Mouse (Mus musculus): ENCODE measurements at regions not wholly inside any gene's neighbourhood (a gene's known extent, or its start where the extent isn't known, plus 50 kb on each side); places are given as distances from the start of the nearest gene placed in this dataset.
"Not testable (repeated sequence)": the region's sequence is repeated elsewhere in the genome, so short reads cannot be mapped to it uniquely, and the experiment has no call there.

DNA sequence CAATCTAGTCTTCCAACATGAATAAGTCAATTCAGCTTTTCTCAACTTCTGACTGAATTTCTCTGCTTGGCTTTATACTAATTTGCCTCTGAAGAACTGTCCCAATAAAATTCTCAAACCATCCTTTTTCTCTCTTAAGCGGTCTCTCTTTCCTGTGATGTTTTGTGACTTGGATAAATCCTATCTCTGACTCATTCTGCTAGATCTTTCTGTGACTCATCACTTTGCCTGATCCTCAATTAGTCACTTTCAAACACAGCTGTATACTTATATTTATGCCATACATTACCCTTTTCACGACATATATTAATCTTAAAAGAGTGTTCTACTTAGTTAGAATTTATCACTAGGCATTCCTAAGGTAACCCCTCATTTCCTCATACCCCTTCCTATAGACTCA is 1055.4 kb upstream of the Sel1l start:
- no peak for DNase-seq (ENCODE audit: low spot score)
- 75% methylated on average over 2 of the region's 2 CpGs for WGBS
- ATAC-seq (ENCODE audit: low FRiP score, low TSS enrichment): no peak
- Histone ChIP-seq H3K9ac (ENCODE audit: low read length) (no peak overlapping the region), H3K27me3 (ENCODE audit: control insufficient read depth, insufficient read depth, low read length) (no peaks in the 10 kb centered on the region), H3K27ac (replicated peaks) (no peak overlapping the region), H3K4me3 (ENCODE audit: low read depth, low read length) (no peak overlapping the region), H3K36me3 (ENCODE audit: control insufficient read depth, insufficient read depth, low read length) (no peaks in the 10 kb centered on the region), H3K4me2 (replicated peaks; ENCODE audit: low read depth) (no peak overlapping the region), H3K4me1 (replicated peaks; ENCODE audit: control insufficient read depth, insufficient read depth) (no peaks in the 10 kb centered on the region), H3K9me3 (ENCODE audit: control insufficient read depth, low read length) (no peaks in the 10 kb centered on the region)
- TF ChIP-seq EP300 (optimal IDR thresholded peaks at IDR 0.05): no peak
- TF ChIP-seq CTCF (IDR thresholded peaks at IDR 0.05; ENCODE audit: low read depth): no peak

DNA sequence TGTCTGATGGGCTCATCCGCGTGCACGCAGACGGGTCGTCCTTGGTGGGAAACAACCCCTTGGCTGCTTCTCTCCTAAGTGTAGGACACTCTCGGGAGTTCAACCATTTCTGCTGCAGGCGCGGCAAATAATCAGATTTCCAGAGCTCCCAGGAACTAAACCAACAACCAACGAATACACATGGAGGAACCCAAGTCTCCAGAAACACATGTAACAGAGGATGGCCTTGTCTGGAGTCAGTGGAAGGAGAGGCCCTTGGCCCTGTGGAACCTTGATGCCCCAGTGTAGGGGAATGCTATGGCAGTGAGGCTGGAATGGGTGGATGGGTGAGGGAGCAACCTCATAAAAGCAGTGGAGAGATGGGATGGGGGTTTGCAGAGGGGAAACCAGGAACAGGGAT is 1043.4 kb upstream of the Sel1l start:
- Histone ChIP-seq H3K4me2 (replicated peaks; ENCODE audit: low read depth) (no peak overlapping the region), H3K4me1 (replicated peaks; ENCODE audit: control insufficient read depth, insufficient read depth) (no peaks in the 10 kb centered on the region), H3K27ac (replicated peaks) (no peak overlapping the region), H3K9ac (ENCODE audit: low read length) (no peak overlapping the region), H3K36me3 (ENCODE audit: control insufficient read depth, insufficient read depth, low read length) (no peaks in the 10 kb centered on the region), H3K4me3 (ENCODE audit: low read depth, low read length) (no peak overlapping the region), H3K9me3 (ENCODE audit: control insufficient read depth, low read length) (no peaks in the 10 kb centered on the region), H3K27me3 (ENCODE audit: control insufficient read depth, insufficient read depth, low read length) (no peaks in the 10 kb centered on the region)
- no peak for DNase-seq (ENCODE audit: low spot score)
- 87% methylated on average over 4 of the region's 9 CpGs for WGBS
- no peak for TF ChIP-seq EP300 (optimal IDR thresholded peaks at IDR 0.05)
- no peak for TF ChIP-seq CTCF (IDR thresholded peaks at IDR 0.05; ENCODE audit: low read depth)
- ATAC-seq (ENCODE audit: low FRiP score, low TSS enrichment): no peak

DNA sequence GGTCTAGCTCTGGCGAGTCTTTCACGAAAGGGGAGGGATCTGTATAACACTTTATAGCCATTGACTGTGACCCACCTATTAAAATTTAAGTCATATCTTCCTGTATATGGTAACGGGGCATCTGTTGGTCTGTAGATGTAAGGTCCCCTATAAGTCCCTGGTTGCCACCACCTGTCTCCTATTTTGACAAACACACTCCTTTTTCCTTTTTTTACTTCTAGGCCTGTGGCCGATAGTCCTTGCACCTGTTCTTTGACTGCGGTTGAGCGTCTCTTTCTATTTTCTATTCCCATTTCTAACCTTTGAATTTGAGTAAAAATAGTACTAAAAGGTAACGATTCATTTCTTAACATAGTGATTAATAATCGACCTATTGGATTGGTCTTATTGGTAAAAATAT is 1042.7 kb upstream of the Sel1l start:
- not testable (repeated sequence) for ATAC-seq (ENCODE audit: low FRiP score, low TSS enrichment); DNase-seq (ENCODE audit: low spot score); H3K9me3 ChIP-seq (ENCODE audit: control insufficient read depth, low read length); H3K27me3 ChIP-seq (ENCODE audit: control insufficient read depth, insufficient read depth, low read length); H3K36me3 ChIP-seq (ENCODE audit: control insufficient read depth, insufficient read depth, low read length); H3K4me1 ChIP-seq (replicated peaks; ENCODE audit: control insufficient read depth, insufficient read depth); H3K4me2 ChIP-seq (replicated peaks; ENCODE audit: low read depth); H3K4me3 ChIP-seq (ENCODE audit: low read depth, low read length); H3K27ac ChIP-seq (replicated peaks); H3K9ac ChIP-seq (ENCODE audit: low read length)
- no CpG with 5 or more reads among the region's 8 CpGs for WGBS

DNA sequence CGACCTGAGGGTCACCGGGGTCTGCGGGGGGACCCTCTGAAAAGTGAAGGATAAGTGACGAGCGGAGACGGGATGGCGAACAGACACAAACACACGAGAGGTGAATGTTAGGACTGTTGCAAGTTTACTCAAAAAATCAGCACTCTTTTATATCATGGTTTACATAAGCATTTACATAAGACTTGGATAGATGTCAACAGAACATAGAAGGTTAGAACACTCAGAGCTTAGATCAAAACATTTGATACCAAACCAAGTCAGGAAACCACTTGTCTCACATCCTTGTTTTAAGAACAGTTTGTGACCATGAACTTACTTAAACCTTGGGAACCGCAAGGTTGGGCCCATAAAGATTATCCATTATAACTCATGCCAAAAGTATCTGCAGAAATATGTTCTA is 1042.2 kb upstream of the Sel1l start:
- H3K27ac ChIP-seq (replicated peaks); H3K27me3 ChIP-seq (ENCODE audit: control insufficient read depth, insufficient read depth, low read length); ATAC-seq (ENCODE audit: low FRiP score, low TSS enrichment); H3K9me3 ChIP-seq (ENCODE audit: control insufficient read depth, low read length); DNase-seq (ENCODE audit: low spot score); H3K4me3 ChIP-seq (ENCODE audit: low read depth, low read length); H3K4me1 ChIP-seq (replicated peaks; ENCODE audit: control insufficient read depth, insufficient read depth); H3K4me2 ChIP-seq (replicated peaks; ENCODE audit: low read depth); H3K36me3 ChIP-seq (ENCODE audit: control insufficient read depth, insufficient read depth, low read length); H3K9ac ChIP-seq (ENCODE audit: low read length): not testable (repeated sequence)
- WGBS: 92% methylated on average over 3 of the region's 9 CpGs

DNA sequence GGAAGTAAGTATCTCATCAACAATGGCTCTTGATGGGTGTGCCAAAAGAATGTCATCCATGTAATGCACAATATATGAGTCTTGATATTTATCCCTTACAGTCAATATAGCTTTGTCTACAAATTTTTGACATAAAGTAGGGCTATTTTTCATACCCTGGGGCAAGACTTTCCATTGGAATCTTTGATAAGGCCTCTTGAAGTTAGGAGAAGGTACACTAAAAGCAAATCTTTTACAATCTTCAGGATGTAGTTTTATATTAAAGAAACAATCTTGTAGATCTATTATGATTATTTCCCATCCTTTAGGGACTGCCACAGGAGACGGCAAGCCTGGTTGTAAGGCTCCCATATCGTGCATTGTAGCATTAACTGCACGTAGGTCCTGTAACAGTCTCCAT is 1038.8 kb upstream of the Sel1l start:
- TF ChIP-seq CTCF (IDR thresholded peaks at IDR 0.05; ENCODE audit: low read depth) (no peak), EP300 (optimal IDR thresholded peaks at IDR 0.05) (no peak)
- H3K4me1 ChIP-seq (replicated peaks; ENCODE audit: control insufficient read depth, insufficient read depth): no peaks in the 10 kb centered on the region
- DNase-seq (ENCODE audit: low spot score) (no peak), ATAC-seq (ENCODE audit: low FRiP score, low TSS enrichment) (no peak)
- no peak overlapping the region for H3K4me2 ChIP-seq (replicated peaks; ENCODE audit: low read depth)
- H3K9me3 ChIP-seq (ENCODE audit: control insufficient read depth, low read length): no peaks in the 10 kb centered on the region
- H3K4me3 ChIP-seq (ENCODE audit: low read depth, low read length): no peak overlapping the region
- H3K27me3 ChIP-seq (ENCODE audit: control insufficient read depth, insufficient read depth, low read length): no peaks in the 10 kb centered on the region
- no peak overlapping the region for H3K27ac ChIP-seq (replicated peaks)
- 91% methylated on average over 3 of the region's 3 CpGs for WGBS
- H3K9ac ChIP-seq (ENCODE audit: low read length): no peak overlapping the region
- H3K36me3 ChIP-seq (ENCODE audit: control insufficient read depth, insufficient read depth, low read length): no peaks in the 10 kb centered on the region

DNA sequence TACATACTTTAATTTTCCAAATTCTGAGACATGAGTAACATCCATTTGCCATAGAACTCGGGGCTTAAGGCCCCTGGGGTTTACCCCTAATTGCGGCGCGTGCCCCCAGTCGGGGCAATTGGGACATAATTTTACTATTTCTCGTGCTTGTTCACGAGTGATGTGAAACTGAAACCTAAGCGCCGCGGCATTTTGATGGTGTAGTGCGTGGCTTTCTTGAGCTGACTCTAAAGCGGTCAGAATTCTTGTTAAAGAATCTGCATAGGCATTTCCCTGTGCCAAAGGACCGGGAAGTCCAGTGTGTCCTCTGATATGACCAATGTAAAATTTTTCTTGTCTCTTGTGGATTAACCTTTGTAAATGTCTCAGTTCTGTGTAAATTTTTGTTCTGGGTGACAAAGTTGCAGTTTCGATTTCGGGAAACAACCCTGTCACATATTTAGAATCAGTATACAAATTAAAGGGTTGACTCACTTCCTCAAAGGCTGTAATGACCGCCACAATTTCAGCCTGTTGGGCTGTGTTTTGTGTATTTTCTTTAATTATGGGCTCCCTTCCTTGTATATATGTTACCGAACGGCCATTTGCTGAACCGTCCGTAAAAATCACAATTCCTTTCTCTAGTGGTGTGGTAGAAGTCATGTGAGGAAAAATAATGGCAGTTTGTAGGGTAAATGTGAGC is 1037.6 kb upstream of the Sel1l start:
- not testable (repeated sequence) for H3K4me2 ChIP-seq (replicated peaks; ENCODE audit: low read depth); H3K36me3 ChIP-seq (ENCODE audit: control insufficient read depth, insufficient read depth, low read length); H3K4me3 ChIP-seq (ENCODE audit: low read depth, low read length); DNase-seq (ENCODE audit: low spot score); H3K27ac ChIP-seq (replicated peaks); H3K27me3 ChIP-seq (ENCODE audit: control insufficient read depth, insufficient read depth, low read length); H3K9ac ChIP-seq (ENCODE audit: low read length); H3K4me1 ChIP-seq (replicated peaks; ENCODE audit: control insufficient read depth, insufficient read depth); ATAC-seq (ENCODE audit: low FRiP score, low TSS enrichment); H3K9me3 ChIP-seq (ENCODE audit: control insufficient read depth, low read length)
- 92% methylated on average over 20 of the region's 20 CpGs for WGBS

DNA sequence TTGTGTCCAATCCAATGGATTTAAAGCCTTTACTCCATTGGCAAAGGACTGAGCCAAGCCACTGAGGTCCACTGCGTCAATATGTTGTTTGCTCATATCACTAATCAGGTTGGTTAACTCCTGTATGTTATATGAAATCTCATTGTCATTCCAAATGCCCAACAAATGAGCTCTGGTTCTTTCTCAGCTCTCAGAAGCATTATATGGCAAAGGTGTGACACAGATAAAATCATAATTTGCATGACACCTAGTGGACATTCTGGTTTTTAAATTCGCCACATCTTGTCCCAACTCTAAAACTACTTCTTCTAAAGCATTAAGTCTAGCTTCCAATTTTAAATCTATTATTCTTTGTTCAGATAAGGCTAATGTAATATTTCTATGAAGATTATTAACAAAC is 1035.1 kb upstream of the Sel1l start:
- not testable (repeated sequence) for H3K9ac ChIP-seq (ENCODE audit: low read length); H3K27ac ChIP-seq (replicated peaks); H3K9me3 ChIP-seq (ENCODE audit: control insufficient read depth, low read length); H3K27me3 ChIP-seq (ENCODE audit: control insufficient read depth, insufficient read depth, low read length); H3K4me3 ChIP-seq (ENCODE audit: low read depth, low read length); ATAC-seq (ENCODE audit: low FRiP score, low TSS enrichment); H3K36me3 ChIP-seq (ENCODE audit: control insufficient read depth, insufficient read depth, low read length); H3K4me1 ChIP-seq (replicated peaks; ENCODE audit: control insufficient read depth, insufficient read depth); DNase-seq (ENCODE audit: low spot score); H3K4me2 ChIP-seq (replicated peaks; ENCODE audit: low read depth)
- 89% methylated on average over 2 of the region's 2 CpGs for WGBS

DNA sequence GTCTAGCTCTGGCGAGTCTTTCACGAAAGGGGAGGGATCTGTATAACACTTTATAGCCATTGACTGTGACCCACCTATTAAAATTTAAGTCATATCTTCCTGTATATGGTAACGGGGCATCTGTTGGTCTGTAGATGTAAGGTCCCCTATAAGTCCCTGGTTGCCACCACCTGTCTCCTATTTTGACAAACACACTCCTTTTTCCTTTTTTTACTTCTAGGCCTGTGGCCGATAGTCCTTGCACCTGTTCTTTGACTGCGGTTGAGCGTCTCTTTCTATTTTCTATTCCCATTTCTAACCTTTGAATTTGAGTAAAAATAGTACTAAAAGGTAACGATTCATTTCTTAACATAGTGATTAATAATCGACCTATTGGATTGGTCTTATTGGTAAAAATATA is 1034.1 kb upstream of the Sel1l start:
- DNase-seq (ENCODE audit: low spot score); H3K27ac ChIP-seq (replicated peaks); H3K27me3 ChIP-seq (ENCODE audit: control insufficient read depth, insufficient read depth, low read length); H3K4me2 ChIP-seq (replicated peaks; ENCODE audit: low read depth); H3K4me1 ChIP-seq (replicated peaks; ENCODE audit: control insufficient read depth, insufficient read depth); H3K4me3 ChIP-seq (ENCODE audit: low read depth, low read length); H3K9me3 ChIP-seq (ENCODE audit: control insufficient read depth, low read length); H3K36me3 ChIP-seq (ENCODE audit: control insufficient read depth, insufficient read depth, low read length); ATAC-seq (ENCODE audit: low FRiP score, low TSS enrichment); H3K9ac ChIP-seq (ENCODE audit: low read length): not testable (repeated sequence)
- WGBS: no CpG with 5 or more reads among the region's 8 CpGs

DNA sequence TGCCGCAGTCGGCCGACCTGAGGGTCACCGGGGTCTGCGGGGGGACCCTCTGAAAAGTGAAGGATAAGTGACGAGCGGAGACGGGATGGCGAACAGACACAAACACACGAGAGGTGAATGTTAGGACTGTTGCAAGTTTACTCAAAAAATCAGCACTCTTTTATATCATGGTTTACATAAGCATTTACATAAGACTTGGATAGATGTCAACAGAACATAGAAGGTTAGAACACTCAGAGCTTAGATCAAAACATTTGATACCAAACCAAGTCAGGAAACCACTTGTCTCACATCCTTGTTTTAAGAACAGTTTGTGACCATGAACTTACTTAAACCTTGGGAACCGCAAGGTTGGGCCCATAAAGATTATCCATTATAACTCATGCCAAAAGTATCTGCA is 1033.6 kb upstream of the Sel1l start:
- not testable (repeated sequence) for ATAC-seq (ENCODE audit: low FRiP score, low TSS enrichment); H3K4me2 ChIP-seq (replicated peaks; ENCODE audit: low read depth); DNase-seq (ENCODE audit: low spot score); H3K9me3 ChIP-seq (ENCODE audit: control insufficient read depth, low read length); H3K4me3 ChIP-seq (ENCODE audit: low read depth, low read length); H3K27me3 ChIP-seq (ENCODE audit: control insufficient read depth, insufficient read depth, low read length); H3K27ac ChIP-seq (replicated peaks); H3K9ac ChIP-seq (ENCODE audit: low read length); H3K36me3 ChIP-seq (ENCODE audit: control insufficient read depth, insufficient read depth, low read length); H3K4me1 ChIP-seq (replicated peaks; ENCODE audit: control insufficient read depth, insufficient read depth)
- 86% methylated on average over 6 of the region's 11 CpGs for WGBS
